Mouse (Mus musculus) hindbrain, embryonic 10.5 days (tissue): ENCODE data around the gene Rims1. TPM values are rescaled to one million over a fixed set of nuclear protein-coding genes. Genes with fewer than 3 reads are reported as not detected.

ENCODE experiments used
- DNase-seq: peaks from one replicate; pipeline ENCODE4 v3.0.0-alpha.2; 2017; ENCODE audit warnings: low spot score
- H3K27ac ChIP-seq: fragments of 300-500 bp; sonication (generic); 2 replicates; pipeline ENCODE4 v1.5.1; 2016; ENCODE audit warnings: mild to moderate bottlenecking, moderate library complexity
- H3K27me3 ChIP-seq: fragments of 300-500 bp; sonication (generic); 2 replicates; pipeline ENCODE4 v1.6.1; 2016; ENCODE audit warnings: mild to moderate bottlenecking; ENCODE audit not compliant: poor library complexity, insufficient read depth, severe bottlenecking
- H3K36me3 ChIP-seq: fragments of 300-500 bp; sonication (generic); 2 replicates; pipeline ENCODE4 v1.6.1; 2016; ENCODE audit warnings: mild to moderate bottlenecking, moderate library complexity
- H3K4me1 ChIP-seq: fragments of 300-500 bp; sonication (generic); replicated peaks from 2 replicates; pipeline ENCODE4 v1.6.1; 2016; ENCODE audit warnings: mild to moderate bottlenecking
- H3K4me3 ChIP-seq: fragments of 300-500 bp; sonication (generic); 2 replicates; pipeline ENCODE4 v1.5.1; 2016; ENCODE audit warnings: mild to moderate bottlenecking, moderate library complexity
- H3K9me3 ChIP-seq: fragments of 300-500 bp; sonication (generic); 2 replicates; pipeline ENCODE4 v1.6.1; 2016; ENCODE audit warnings: mild to moderate bottlenecking, moderate library complexity
- WGBS: fragments of 180-500 bp; shearing (Covaris S2); methylation state at CpG from one replicate; pipeline ENCODE4 v1.1.7; 2016; 5-methylcytosine and 5-hydroxymethylcytosine counted together
- polyA plus RNA-seq: library from polyadenylated mRNA; unstranded; fragments of >200 nt; fragmentation: Nextera tagmentation; extraction: Ambion mirVana; gene quantifications from 2 replicates; pipeline ENCODE4 v1.2.1, GENCODE M21; 2016

Rims1 gene
- polyA plus RNA-seq, 1 experiment from 2014 or later = 2.6 TPM

- no peak overlapping the region for H3K27ac ChIP-seq
- H3K4me1 ChIP-seq = no peaks in the 10 kb centered on the region
- H3K4me3 ChIP-seq = no peak overlapping the region
- H3K27me3 ChIP-seq = no peaks in the 10 kb centered on the region
- no peak for DNase-seq
- WGBS = 99% methylated on average over 2 of the region's 2 CpGs
- H3K36me3 ChIP-seq = no peaks in the 10 kb centered on the region
- H3K9me3 ChIP-seq = no peaks in the 10 kb centered on the region
Observed at GRCm38 (mm10) chr1:22245748-22246147, 560.0 kb downstream of the Rims1 start.
